Mouse (Mus musculus) C2C12 (cell line): ENCODE measurements around the gene Ccl3.

ENCODE experiments used
- CEBPB ChIP-seq: IDR thresholded peaks from one replicate; pipeline ENCODE4 v1.6.1; 2011; ENCODE audit warnings: low read depth, mild to moderate bottlenecking, control low read depth, moderate library complexity
- CTCF ChIP-seq: IDR thresholded peaks from one replicate; pipeline ENCODE4 v1.5.1; 2011; ENCODE audit not compliant: control insufficient read depth, insufficient read depth, insufficient read length
- MAX ChIP-seq: IDR thresholded peaks from one replicate; pipeline ENCODE4 v1.6.1; 2011; ENCODE audit warnings: mild to moderate bottlenecking, control low read depth
- MYOG ChIP-seq: IDR thresholded peaks from one replicate; pipeline ENCODE4 v1.6.1; 2011; ENCODE audit not compliant: control insufficient read depth, insufficient read length; ENCODE audit errors: extremely low read depth
- USF1 ChIP-seq: IDR thresholded peaks from one replicate; pipeline ENCODE4 v1.6.1; 2011; ENCODE audit warnings: low read depth, mild to moderate bottlenecking, control low read depth, moderate library complexity

- TF ChIP-seq MYOG (no peak), MAX (no peak), USF1 (no peak), CTCF (no peak), CEBPB (no peak)
Observed at GRCm38 (mm10) chr11:83634898-83635297, 14.3 kb downstream of the Ccl3 start.
